Mouse (Mus musculus) neural tube, embryonic 14.5 days (tissue): ENCODE data around the gene Ubn1. TPM values are rescaled to one million over a fixed set of nuclear protein-coding genes. Genes with fewer than 3 reads are reported as not detected.

Experiments
- ATAC-seq: fragments of 200-750 bp; cut with Nextera tagmentation; 2 replicates; pipeline ENCODE4 v1.8.0; 2017; ENCODE audit warnings: low read depth, mild to moderate bottlenecking, moderate TSS enrichment, moderate library complexity
- H3K27ac ChIP-seq: fragments of 300-500 bp; sonication (generic); 2 replicates; pipeline ENCODE4 v1.5.1; 2014; ENCODE audit warnings: low read depth, mild to moderate bottlenecking, control low read depth, low read length, moderate library complexity, mixed read lengths
- H3K27me3 ChIP-seq: fragments of 300-500 bp; sonication (generic); 2 replicates; pipeline ENCODE4 v1.6.1; 2014; ENCODE audit warnings: low read length; ENCODE audit not compliant: control insufficient read depth, insufficient read depth
- H3K36me3 ChIP-seq: fragments of 300-500 bp; sonication (generic); 2 replicates; pipeline ENCODE4 v1.6.1; 2014; ENCODE audit warnings: low read length, mixed read lengths; ENCODE audit not compliant: control insufficient read depth, insufficient read depth
- H3K4me1 ChIP-seq: fragments of 300-500 bp; sonication (generic); 2 replicates; pipeline ENCODE4 v1.6.1; 2014; ENCODE audit warnings: low read length; ENCODE audit not compliant: control insufficient read depth, insufficient read depth
- H3K4me2 ChIP-seq: fragments of 300-500 bp; sonication (generic); 2 replicates; pipeline ENCODE4 v1.6.1; 2014; ENCODE audit warnings: mild to moderate bottlenecking, low read depth, low read length, control low read depth
- H3K4me3 ChIP-seq: fragments of 300-500 bp; sonication (generic); 2 replicates; pipeline ENCODE4 v1.5.1; 2014; ENCODE audit warnings: low read depth, low read length, control low read depth, mixed read lengths
- H3K9ac ChIP-seq: fragments of 300-500 bp; sonication (generic); replicated peaks from 2 replicates; pipeline ENCODE4 v1.6.1; 2014; ENCODE audit warnings: low read depth, mild to moderate bottlenecking, control low read depth, low read length, mixed read lengths
- H3K9me3 ChIP-seq: fragments of 300-500 bp; sonication (generic); 2 replicates; pipeline ENCODE4 v1.6.1; 2016; ENCODE audit warnings: low read length; ENCODE audit not compliant: control insufficient read depth
- WGBS: fragments of 180-500 bp; shearing (Covaris S2); extraction: QIAGEN DNeasy Blood & Tissue Kit; methylation state at CpG from one replicate; pipeline ENCODE4 v1.1.7; 2014; 5-methylcytosine and 5-hydroxymethylcytosine counted together
- polyA plus RNA-seq: library from polyadenylated mRNA; unstranded; fragments of >200 nt; fragmentation: Nextera tagmentation; extraction: Ambion mirVana; gene quantifications from 2 replicates; pipeline ENCODE4 v1.2.1, GENCODE M21; 2014

The Ubn1 gene
- polyA plus RNA-seq, 1 experiment from 2014 or later = 14.4 TPM

- peaks cover 35% of the 10 kb centered on the region for H3K36me3 ChIP-seq
- H3K27me3 ChIP-seq = no peaks in the 10 kb centered on the region
- H3K9me3 ChIP-seq = no peaks in the 10 kb centered on the region
- H3K4me2 ChIP-seq = peak within 1 kb of the TSS; percentile 70
- peak; percentile 99 for ATAC-seq
- peak within 1 kb of the TSS; percentile 74 for H3K27ac ChIP-seq
- peak within 1 kb of the TSS; percentile 65 for H3K4me3 ChIP-seq
- H3K9ac ChIP-seq = peak within 1 kb of the TSS; percentile 76
- peaks cover 9% of the 10 kb centered on the region; the same call in 1 of the 2 replicates for H3K4me1 ChIP-seq
- WGBS = under 1% methylated on average over 51 of the region's 63 CpGs
Observed at GRCm38 (mm10) chr16:5013054-5013838, 36.6 kb upstream of the Ubn1 start, which contains the start of gene Rogdi. Gene Rogdi, minus strand, starts transcription at chr16:5013553.

- Histone ChIP-seq H3K36me3 (peaks cover 47% of the 10 kb centered on the region), H3K4me1 (peaks cover 9% of the 10 kb centered on the region; the same call in 1 of the 2 replicates), H3K4me2 (no peak overlapping the region), H3K9me3 (no peaks in the 10 kb centered on the region), H3K27ac (no peak overlapping the region), H3K27me3 (no peaks in the 10 kb centered on the region), H3K9ac (no peak overlapping the region), H3K4me3 (no peak overlapping the region)
- WGBS = 98% methylated on average over 4 of the region's 4 CpGs
- ATAC-seq = no peak
Observed at GRCm38 (mm10) chr16:5014578-5014977, 35.3 kb upstream of the Ubn1 start.

GRCm38 (mm10) chr16:5024021-5024420 is 25.8 kb upstream of the Ubn1 start:
- Histone ChIP-seq H3K9me3 (no peaks in the 10 kb centered on the region), H3K27ac (no peak overlapping the region), H3K4me2 (no peak overlapping the region), H3K27me3 (no peaks in the 10 kb centered on the region), H3K9ac (no peak overlapping the region), H3K4me1 (no peaks in the 10 kb centered on the region), H3K36me3 (peaks cover 86% of the 10 kb centered on the region), H3K4me3 (no peak overlapping the region)
- WGBS = 100% methylated on average over 3 of the region's 3 CpGs
- no peak for ATAC-seq

GRCm38 (mm10) chr16:5029847-5030246 is 20.0 kb upstream of the Ubn1 start:
- no peaks in the 10 kb centered on the region for H3K4me1 ChIP-seq
- no peak overlapping the region for H3K4me3 ChIP-seq
- no peaks in the 10 kb centered on the region for H3K27me3 ChIP-seq
- H3K36me3 ChIP-seq = peaks cover 91% of the 10 kb centered on the region
- no peak overlapping the region for H3K9ac ChIP-seq
- ATAC-seq = no peak
- WGBS = 71% methylated on average over 2 of the region's 2 CpGs
- H3K4me2 ChIP-seq = no peak overlapping the region
- no peak overlapping the region for H3K27ac ChIP-seq
- no peaks in the 10 kb centered on the region for H3K9me3 ChIP-seq

GRCm38 (mm10) chr16:5035591-5035990 is 14.3 kb upstream of the Ubn1 start:
- Histone ChIP-seq H3K27me3 (no peaks in the 10 kb centered on the region), H3K4me1 (no peaks in the 10 kb centered on the region), H3K9ac (no peak overlapping the region), H3K4me3 (no peak overlapping the region), H3K4me2 (no peak overlapping the region), H3K27ac (no peak overlapping the region), H3K36me3 (peaks cover 84% of the 10 kb centered on the region), H3K9me3 (no peaks in the 10 kb centered on the region)
- no peak for ATAC-seq
- WGBS = 95% methylated on average over 3 of the region's 3 CpGs

- Histone ChIP-seq H3K4me1 (no peaks in the 10 kb centered on the region), H3K9ac (no peak overlapping the region), H3K36me3 (peaks cover 83% of the 10 kb centered on the region), H3K9me3 (no peaks in the 10 kb centered on the region), H3K4me3 (no peak overlapping the region), H3K27ac (no peak overlapping the region), H3K27me3 (no peaks in the 10 kb centered on the region), H3K4me2 (no peak overlapping the region)
- ATAC-seq = no peak
- 74% methylated on average over 5 of the region's 5 CpGs for WGBS
Observed at GRCm38 (mm10) chr16:5036649-5037234, 13.1 kb upstream of the Ubn1 start.

- 98% methylated on average over 3 of the region's 3 CpGs for whole genome bisulfite sequencing
- no peak overlapping the region for H3K27ac ChIP-seq
Observed at GRCm38 (mm10) chr16:5045322-5045721, 4.5 kb upstream of the Ubn1 start.

GRCm38 (mm10) chr16:5049182-5049773 is 579 bp upstream of the Ubn1 start:
- Histone ChIP-seq H3K4me1 (peaks cover 26% of the 10 kb centered on the region), H3K4me3 (peak overlapping the region; percentile 98), H3K9ac (peak overlapping the region; percentile 83), H3K36me3 (peaks cover 37% of the 10 kb centered on the region), H3K27me3 (no peaks in the 10 kb centered on the region), H3K27ac (peak overlapping the region; percentile 96), H3K4me2 (peak overlapping the region; percentile 93), H3K9me3 (no peaks in the 10 kb centered on the region)
- peak; percentile 48 for ATAC-seq
- under 1% methylated on average over 35 of the region's 38 CpGs for WGBS

More at GRCm38 (mm10) chr16:5045322-5045721, 4.5 kb upstream of the Ubn1 start:
- Histone ChIP-seq H3K4me3 (no peak overlapping the region), H3K36me3 (peaks cover 54% of the 10 kb centered on the region), H3K9me3 (no peaks in the 10 kb centered on the region), H3K4me1 (peaks cover 17% of the 10 kb centered on the region), H3K4me2 (no peak overlapping the region), H3K9ac (no peak overlapping the region), H3K27me3 (no peaks in the 10 kb centered on the region)
- ATAC-seq = no peak
